Mouse (Mus musculus): Measurements from ENCODE around the gene Ddx58.

GRCm38 (mm10) chr4:40226095-40226494, 13.5 kb downstream of the Ddx58 start:
- TF ChIP-seq CTCF (IDR thresholded peaks at IDR 0.05; ENCODE audit: extremely low read depth, insufficient read length, insufficient replicate concordance, low read depth, low read length) (no peak), POLR2A (IDR thresholded peaks at IDR 0.05; ENCODE audit: low read depth, low read length) (no peak)

Measured in small intestine, adult 2 months (tissue).